Mouse (Mus musculus) limb, embryonic 14.5 days (tissue): ENCODE data around the gene Mrpl28. TPM values are rescaled to one million over a fixed set of nuclear protein-coding genes. Genes with fewer than 3 reads are reported as not detected.

ENCODE experiments used
- ATAC-seq: fragments of 200-750 bp; cut with Nextera tagmentation; 2 replicates; pipeline ENCODE4 v1.8.0; 2017; ENCODE audit warnings: low read depth, moderate number of reproducible peaks, moderate TSS enrichment; ENCODE audit not compliant: low FRiP score
- DNase-seq: peaks from one replicate; pipeline ENCODE4 v3.0.0-alpha.2; 2015; ENCODE audit warnings: low spot score
- H3K27ac ChIP-seq: fragments of 300-500 bp; sonication (generic); replicated peaks from 2 replicates; pipeline ENCODE4 v1.5.1; 2014; ENCODE audit warnings: low read depth, mild to moderate bottlenecking, low read length, moderate library complexity, mixed read lengths
- H3K27me3 ChIP-seq: fragments of 300-500 bp; sonication (generic); 2 replicates; pipeline ENCODE4 v1.6.1; 2014; ENCODE audit warnings: low read length, mixed read lengths; ENCODE audit not compliant: control insufficient read depth, insufficient read depth
- H3K36me3 ChIP-seq: fragments of 300-500 bp; sonication (generic); 2 replicates; pipeline ENCODE4 v1.6.1; 2014; ENCODE audit warnings: mild to moderate bottlenecking, low read length, moderate library complexity, mixed read lengths; ENCODE audit not compliant: control insufficient read depth, insufficient read depth
- H3K4me1 ChIP-seq: fragments of 300-500 bp; sonication (generic); 2 replicates; pipeline ENCODE4 v1.6.1; 2014; ENCODE audit warnings: antibody characterized with exemption, low read length, mixed read lengths; ENCODE audit not compliant: control insufficient read depth, insufficient read depth
- H3K4me2 ChIP-seq: fragments of 300-500 bp; sonication (generic); replicated peaks from 2 replicates; pipeline ENCODE4 v1.6.1; 2014; ENCODE audit warnings: low read depth, mild to moderate bottlenecking, low read length, moderate library complexity; ENCODE audit not compliant: severe bottlenecking
- H3K4me3 ChIP-seq: fragments of 300-500 bp; sonication (generic); replicated peaks from 2 replicates; pipeline ENCODE4 v1.5.1; 2014; ENCODE audit warnings: low read length
- H3K9ac ChIP-seq: fragments of 300-500 bp; sonication (generic); 2 replicates; pipeline ENCODE4 v1.6.1; 2014; ENCODE audit warnings: mild to moderate bottlenecking, low read depth, low read length, moderate library complexity; ENCODE audit not compliant: severe bottlenecking
- H3K9me3 ChIP-seq: fragments of 300-500 bp; sonication (generic); 2 replicates; pipeline ENCODE4 v1.6.1; 2016; ENCODE audit warnings: low read length; ENCODE audit not compliant: control insufficient read depth
- POLR2A ChIP-seq: fragments of 200-500 bp; IDR thresholded peaks from 2 replicates; pipeline ENCODE4 v1.8.0; 2012; ENCODE audit warnings: inconsistent platforms, mild to moderate bottlenecking, moderate library complexity, borderline replicate concordance; ENCODE audit not compliant: insufficient read depth, insufficient read length; ENCODE audit errors: extremely low read depth
- WGBS: fragments of 180-500 bp; shearing (Covaris S2); extraction: QIAGEN DNeasy Blood & Tissue Kit; methylation state at CpG from one replicate; pipeline ENCODE4 v1.1.7; 2014; 5-methylcytosine and 5-hydroxymethylcytosine counted together
- polyA plus RNA-seq, 2 experiments: library from polyadenylated mRNA; depleted of rRNA in 1 of 2; stranded (reverse) in 1 of 2; unstranded in 1 of 2; fragments of >200 nt; fragmentation: Nextera tagmentation in 1 of 2; extraction: Ambion mirVana in 1 of 2; gene quantifications; 2 replicates each; pipeline versions ENCODE4 v1.2.1 to v1.2.3; 2012 to 2014

Gene Mrpl28
- polyA plus RNA-seq, 2 experiments = 98.9 to 182 TPM

DNA sequence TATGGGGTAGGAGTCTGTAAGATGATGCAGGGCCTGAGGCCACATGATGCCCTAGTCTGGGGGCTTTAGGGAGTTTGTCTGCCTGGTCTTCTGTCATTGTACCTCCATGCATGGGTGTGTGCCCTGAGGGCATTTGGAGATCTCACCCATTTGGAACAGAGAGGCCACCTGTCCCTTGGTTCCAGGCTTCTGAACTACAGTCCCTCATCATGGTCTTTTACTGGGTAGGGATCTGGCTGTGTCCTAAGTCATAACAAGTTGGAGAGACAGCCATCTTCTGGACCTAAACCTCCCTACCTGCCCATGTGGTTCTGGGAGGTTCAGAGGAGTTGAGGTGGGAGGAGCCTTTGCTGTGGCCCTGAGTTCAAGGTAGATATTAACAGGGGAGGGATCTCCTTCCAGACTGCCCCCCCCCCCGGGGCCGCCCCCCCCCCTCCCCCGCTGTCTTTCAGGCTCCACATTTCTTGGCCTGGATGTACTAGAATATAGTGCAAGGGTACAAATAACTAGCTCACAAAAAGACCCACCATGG, 7.3 kb upstream of the Mrpl28 start:
- ATAC-seq (no peak), DNase-seq (no peak)
- Histone ChIP-seq H3K27ac (no peak overlapping the region), H3K4me1 (peaks cover 6% of the 10 kb centered on the region), H3K4me3 (no peak overlapping the region), H3K36me3 (no peaks in the 10 kb centered on the region), H3K9me3 (no peaks in the 10 kb centered on the region), H3K27me3 (peaks cover 58% of the 10 kb centered on the region), H3K9ac (no peak overlapping the region), H3K4me2 (no peak overlapping the region)
- TF ChIP-seq POLR2A = no peak
- WGBS = 55% methylated on average over 3 of the region's 3 CpGs

DNA sequence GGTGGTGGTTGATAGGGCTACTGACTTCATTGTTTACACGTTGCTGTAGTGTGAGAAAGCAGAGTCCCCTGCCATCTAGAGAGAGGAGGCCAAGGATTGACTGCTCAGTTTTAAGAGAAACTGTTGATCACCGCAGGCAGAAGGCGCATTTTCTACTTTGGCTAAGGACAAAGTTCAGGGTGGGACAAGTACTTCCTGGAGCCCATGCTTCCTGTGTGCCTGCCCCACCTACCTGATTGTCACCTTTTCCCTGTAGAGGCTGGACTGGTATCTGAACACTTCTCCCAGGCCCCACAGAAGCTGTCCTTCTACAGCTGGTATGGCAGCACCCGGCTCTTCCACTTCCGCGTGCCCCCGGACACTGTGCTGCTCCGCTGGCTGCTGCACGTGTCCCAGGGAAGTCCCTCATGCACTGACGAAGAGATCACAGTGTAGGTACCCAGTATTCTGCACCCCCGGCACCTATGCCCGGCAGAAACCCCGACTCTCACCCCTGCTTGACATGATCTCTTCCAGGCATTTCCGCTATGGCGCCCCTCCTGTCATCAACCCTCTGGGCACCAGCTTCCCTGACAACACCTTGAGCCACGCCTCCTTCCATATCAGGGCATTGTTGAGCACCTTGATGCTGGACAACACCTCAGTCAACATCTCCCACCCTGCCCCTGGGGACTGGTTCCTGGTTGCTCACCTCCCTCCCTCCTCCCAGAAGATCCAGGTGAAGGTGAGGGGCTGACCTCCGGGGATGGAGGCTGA, 6.6 kb upstream of the Mrpl28 start:
- Histone ChIP-seq H3K4me2 (no peak overlapping the region), H3K9ac (no peak overlapping the region), H3K4me3 (no peak overlapping the region), H3K27me3 (peaks cover 52% of the 10 kb centered on the region), H3K4me1 (peaks cover 6% of the 10 kb centered on the region), H3K36me3 (no peaks in the 10 kb centered on the region), H3K27ac (no peak overlapping the region), H3K9me3 (no peaks in the 10 kb centered on the region)
- ATAC-seq (no peak), DNase-seq (no peak)
- no peak for TF ChIP-seq POLR2A
- WGBS = 80% methylated on average over 17 of the region's 17 CpGs

GRCm38 (mm10) chr17:26119766-26120710, 3.3 kb upstream of the Mrpl28 start:
- WGBS = 49% methylated on average over 33 of the region's 33 CpGs
- H3K9me3 ChIP-seq = no peaks in the 10 kb centered on the region
- DNase-seq (peak; percentile 56), ATAC-seq (peak; percentile 61)
- peaks cover 18% of the 10 kb centered on the region for H3K27me3 ChIP-seq
- H3K27ac ChIP-seq = no peak overlapping the region
- peaks cover 8% of the 10 kb centered on the region for H3K4me1 ChIP-seq
- TF ChIP-seq POLR2A = no peak
- H3K4me3 ChIP-seq = no peak overlapping the region
- H3K4me2 ChIP-seq = no peak overlapping the region
- H3K9ac ChIP-seq = no peak overlapping the region
- peaks cover 1% of the 10 kb centered on the region; the same call in 1 of the 2 replicates for H3K36me3 ChIP-seq

DNA sequence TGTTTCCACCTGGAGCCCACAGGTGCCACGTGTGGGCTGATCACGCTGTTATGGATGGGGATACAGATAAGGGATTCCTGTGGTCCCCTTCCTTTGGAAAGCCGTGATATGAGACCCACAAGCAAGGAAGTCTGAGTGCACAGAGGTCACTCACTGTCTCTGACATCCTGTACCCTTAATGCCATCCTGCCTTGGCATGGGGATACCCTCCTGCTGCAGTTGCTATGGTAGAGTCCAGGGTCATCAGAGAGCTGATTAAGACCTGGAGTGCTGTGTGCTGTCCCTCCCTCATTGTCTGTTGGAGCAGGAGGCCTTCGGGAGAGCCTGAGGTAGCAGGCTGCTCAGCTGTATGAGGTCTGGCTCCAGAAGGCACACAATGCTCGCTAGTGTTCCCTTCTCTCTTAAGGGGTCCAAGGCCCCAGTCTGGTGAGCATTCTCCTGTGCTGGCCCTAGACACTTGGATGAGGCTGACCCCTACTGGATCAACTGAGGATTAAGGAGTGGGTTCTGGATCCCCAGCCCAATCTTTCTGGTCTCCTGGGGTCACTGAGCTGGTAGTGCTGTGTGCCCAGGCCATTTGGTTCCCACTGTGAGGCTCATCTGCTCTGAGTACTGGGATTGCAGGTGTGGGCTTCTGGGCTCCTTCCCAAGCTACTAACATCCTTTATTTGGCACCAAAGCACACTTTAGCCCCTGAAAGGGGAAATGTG, 714 bp upstream of the Mrpl28 start:
- DNase-seq = no peak
- ATAC-seq = no peak
- WGBS = 65% methylated on average over 5 of the region's 5 CpGs

More for the DNA sequence above, 714 bp upstream of the Mrpl28 start:
- Histone ChIP-seq H3K4me1 (peaks cover 8% of the 10 kb centered on the region), H3K36me3 (peaks cover 24% of the 10 kb centered on the region), H3K9me3 (no peaks in the 10 kb centered on the region), H3K9ac (no peak overlapping the region), H3K27ac (no peak overlapping the region), H3K4me3 (no peak overlapping the region), H3K27me3 (no peaks in the 10 kb centered on the region), H3K4me2 (no peak overlapping the region)
- TF ChIP-seq POLR2A = no peak
